In genomic region chr11:58977150-58977549, GRCm38 (mm10) we compare ENCODE assay signal across 8 mouse cellular contexts. TPM values are rescaled to one million over a fixed set of nuclear protein-coding genes. Genes with fewer than 3 reads are reported as not detected.
DNase-seq lines count a peak whose midpoint lies in the region; ATAC-seq and TF ChIP-seq lines count a peak whose summit lies in the region.

No protein-coding gene starts in this region.

- peak overlapping the region; percentile 67 for H3K4me3 ChIP-seq in layer of hippocampus, adult 2 months
- H3K4me3 ChIP-seq in hindbrain, embryonic 10.5 days = peak overlapping the region; percentile 97
- peak overlapping the region; percentile 95 for H3K4me3 ChIP-seq in liver, embryonic 13.5 days (replicated peaks)
- peak overlapping the region; percentile 98 for H3K4me3 ChIP-seq in spleen, adult 2 months (ENCODE audit: extremely low read depth, insufficient read depth, insufficient read length)

- TF ChIP-seq POLR2A in spleen, adult 2 months (IDR thresholded peaks at IDR 0.05; ENCODE audit: low read depth, low read length) = no peak

- under 1% methylated on average over 29 of the region's 29 CpGs for WGBS in hindbrain, embryonic 10.5 days
- WGBS in liver, embryonic 13.5 days (ENCODE audit: insufficient replicate concordance) = under 1% methylated on average over 29 of the region's 29 CpGs
- under 1% methylated on average over 29 of the region's 29 CpGs for WGBS in spleen, adult 2 months

- no peaks in the 10 kb centered on the region for H3K9me3 ChIP-seq in hindbrain, embryonic 10.5 days
- no peaks in the 10 kb centered on the region for H3K9me3 ChIP-seq in liver, embryonic 13.5 days (replicated peaks)

- ATAC-seq in liver, embryonic 13.5 days (ENCODE audit: low read depth) = peak; percentile 62

- peak overlapping the region; percentile 95 for H3K9ac ChIP-seq in liver, embryonic 13.5 days

- DNase-seq in layer of hippocampus, adult 2 months (ENCODE audit: low spot score in 2 of 2) = no peak
- no peak for DNase-seq in layer of hippocampus, postnatal 14 days (ENCODE audit: low spot score in 2 of 2)
- DNase-seq in adrenal gland, postnatal 36 days = peak; percentile 61 to 69
- DNase-seq in hindbrain, embryonic 10.5 days (ENCODE audit: low spot score) = peak; percentile 46
- DNase-seq in liver, embryonic 13.5 days = peak; percentile 54
- DNase-seq in spleen, adult 2 months (ENCODE audit: low read depth in 1 of 2, low spot score in 2 of 2) = no peak
- no peak for DNase-seq in cerebellum, adult 11 months
- no peak for DNase-seq in right cerebral cortex, postnatal 14 days

- peaks cover 39% of the 10 kb centered on the region for H3K36me3 ChIP-seq in hindbrain, embryonic 10.5 days
- H3K36me3 ChIP-seq in liver, embryonic 13.5 days = peaks cover 17% of the 10 kb centered on the region
- H3K36me3 ChIP-seq in spleen, adult 2 months (ENCODE audit: control insufficient read depth, insufficient read depth, low read length) = 0 out of 2 replicates have a peak, but pooled peaks cover 1% of the 10 kb centered on the region

- H3K4me1 ChIP-seq in hindbrain, embryonic 10.5 days (replicated peaks) = peaks cover 62% of the 10 kb centered on the region
- H3K4me1 ChIP-seq in liver, embryonic 13.5 days (replicated peaks) = peaks cover 65% of the 10 kb centered on the region
- peaks cover 19% of the 10 kb centered on the region; the same call in 1 of the 2 replicates for H3K4me1 ChIP-seq in spleen, adult 2 months (ENCODE audit: control insufficient read depth, insufficient read depth, insufficient read length)

- peak overlapping the region; percentile 88 for H3K4me2 ChIP-seq in liver, embryonic 13.5 days

- no peak for TF ChIP-seq CTCF in layer of hippocampus, adult 2 months (conservative IDR thresholded peaks at IDR 0.05)
- TF ChIP-seq CTCF in spleen, adult 2 months (IDR thresholded peaks at IDR 0.05; ENCODE audit: extremely low read depth, insufficient read depth, insufficient read length, insufficient replicate concordance) = no peak

- H3K27ac ChIP-seq in layer of hippocampus, adult 2 months = peak overlapping the region; percentile 95
- H3K27ac ChIP-seq in hindbrain, embryonic 10.5 days = peak overlapping the region; percentile 92
- H3K27ac ChIP-seq in liver, embryonic 13.5 days = peak overlapping the region; percentile 87
- H3K27ac ChIP-seq in spleen, adult 2 months (ENCODE audit: insufficient read depth, low read length) = peak overlapping the region; percentile 89

- H3K27me3 ChIP-seq in hindbrain, embryonic 10.5 days (ENCODE audit: insufficient read depth, poor library complexity, severe bottlenecking) = no peaks in the 10 kb centered on the region
- no peaks in the 10 kb centered on the region for H3K27me3 ChIP-seq in liver, embryonic 13.5 days
- H3K27me3 ChIP-seq in spleen, adult 2 months (ENCODE audit: control insufficient read depth, insufficient read depth, low read length) = no peaks in the 10 kb centered on the region

RNA-seq across cellular contexts. Expression of gene Trim11, which starts 0.7 kb away (rescaled TPM):
- 10 to 100 TPM; 32.5 to 35.5 TPM for total RNA-seq in layer of hippocampus, adult 2 months (2021)
- total RNA-seq in layer of hippocampus, postnatal 14 days (2021) = 10 to 100 TPM; 25.5 to 27.9 TPM
- 10 to 100 TPM; 23.7 to 25.5 TPM for total RNA-seq in adrenal gland, postnatal 36 days (2021)
- 18.8 and 20.2 TPM in 2 replicates for polyA plus RNA-seq in hindbrain, embryonic 10.5 days (2016; fragmentation: Nextera tagmentation; extraction: Ambion mirVana)
- polyA plus RNA-seq in liver, embryonic 13.5 days (2015; fragmentation: Nextera tagmentation; extraction: Ambion mirVana) = 8.9 and 9.2 TPM in 2 replicates
- 55.6 and 62.0 TPM in 2 replicates for polyA plus RNA-seq in spleen, adult 2 months (2012; rRNA removed)

RNA-seq across cellular contexts. Expression of gene Hist3h2a, which starts 22.7 kb away (rescaled TPM):
- 10 to 100 TPM; 66.0 to 69.3 TPM for total RNA-seq in layer of hippocampus, adult 2 months (2021)
- total RNA-seq in layer of hippocampus, postnatal 14 days (2021) = 10 to 100 TPM; 59.7 to 62.5 TPM
- total RNA-seq in adrenal gland, postnatal 36 days (2021) = 10 to 100 TPM; 20.0 to 21.8 TPM
- polyA plus RNA-seq in hindbrain, embryonic 10.5 days (2016; fragmentation: Nextera tagmentation; extraction: Ambion mirVana) = 25.4 and 49.0 TPM in 2 replicates
- 12.3 and 13.7 TPM in 2 replicates for polyA plus RNA-seq in liver, embryonic 13.5 days (2015; fragmentation: Nextera tagmentation; extraction: Ambion mirVana)
- 14.8 and 20.0 TPM in 2 replicates for polyA plus RNA-seq in spleen, adult 2 months (2012; rRNA removed)

RNA-seq across cellular contexts. Expression of gene Trim17, which starts 22.7 kb away (rescaled TPM):
- total RNA-seq in layer of hippocampus, adult 2 months (2021) = 1 to 10 TPM; 5.3 to 6.5 TPM
- 1 to 10 TPM; 3.8 to 4.0 TPM for total RNA-seq in layer of hippocampus, postnatal 14 days (2021)
- total RNA-seq in adrenal gland, postnatal 36 days (2021) = under 1 TPM; 0.10 to 0.26 TPM
- 0.41 and 0.85 TPM in 2 replicates for polyA plus RNA-seq in hindbrain, embryonic 10.5 days (2016; fragmentation: Nextera tagmentation; extraction: Ambion mirVana)
- 0.06 and 0.18 TPM in 2 replicates for polyA plus RNA-seq in liver, embryonic 13.5 days (2015; fragmentation: Nextera tagmentation; extraction: Ambion mirVana)
- 0.06 and 0.23 TPM in 2 replicates for polyA plus RNA-seq in spleen, adult 2 months (2012; rRNA removed)

RNA-seq across cellular contexts. Expression of gene Hist3h2ba, which starts 28.4 kb away (rescaled TPM):
- total RNA-seq in layer of hippocampus, adult 2 months (2021) = 100 to 1,000 TPM in 1 of 2 experiments, 10 to 100 TPM in 1; 91.3 to 103 TPM
- 100 to 1,000 TPM; 117 to 123 TPM for total RNA-seq in layer of hippocampus, postnatal 14 days (2021)
- total RNA-seq in adrenal gland, postnatal 36 days (2021) = 1 to 10 TPM; 4.5 to 5.8 TPM
- polyA plus RNA-seq in hindbrain, embryonic 10.5 days (2016; fragmentation: Nextera tagmentation; extraction: Ambion mirVana) = 39.0 and 115 TPM in 2 replicates
- 5.5 and 6.3 TPM in 2 replicates for polyA plus RNA-seq in liver, embryonic 13.5 days (2015; fragmentation: Nextera tagmentation; extraction: Ambion mirVana)
- 13.2 and 21.2 TPM in 2 replicates for polyA plus RNA-seq in spleen, adult 2 months (2012; rRNA removed)

RNA-seq across cellular contexts. Expression of gene Rnf187, which starts 38.4 kb away (rescaled TPM):
- 100 to 1,000 TPM; 462 to 508 TPM for total RNA-seq in layer of hippocampus, adult 2 months (2021)
- 100 to 1,000 TPM; 501 to 506 TPM for total RNA-seq in layer of hippocampus, postnatal 14 days (2021)
- total RNA-seq in adrenal gland, postnatal 36 days (2021) = 100 to 1,000 TPM; 173 to 181 TPM
- polyA plus RNA-seq in hindbrain, embryonic 10.5 days (2016; fragmentation: Nextera tagmentation; extraction: Ambion mirVana) = 297 and 381 TPM in 2 replicates
- 125 and 130 TPM in 2 replicates for polyA plus RNA-seq in liver, embryonic 13.5 days (2015; fragmentation: Nextera tagmentation; extraction: Ambion mirVana)
- polyA plus RNA-seq in spleen, adult 2 months (2012; rRNA removed) = 157 and 230 TPM in 2 replicates

Comparison
In these comparisons a context has a peak if more than half of its experiments do, and no peak if none do; other contexts are left out.
1. DNase-seq: peak in adrenal gland, postnatal 36 days (2 of 2), hindbrain, embryonic 10.5 days (single experiment) and liver, embryonic 13.5 days (single experiment); none in layer of hippocampus, adult 2 months (0 of 2), layer of hippocampus, postnatal 14 days (0 of 2), spleen, adult 2 months (0 of 2), cerebellum, adult 11 months (single experiment) and right cerebral cortex, postnatal 14 days (single experiment).
2. Peak in every context shown above with its lines, with median percentiles within 50 percentile points of each other: H3K27ac ChIP-seq and H3K4me3 ChIP-seq.